Mouse (Mus musculus) splenic B cell, adult 2 months (primary cell): ENCODE results near the gene Ccdc33.

Experiments
- DNase-seq: peaks from one replicate; pipeline ENCODE4 v3.0.0-alpha.2; 2011; ENCODE audit warnings: low read depth, low spot score
- H3K27me3 ChIP-seq: 2 replicates; pipeline ENCODE4 v1.6.1; 2012; ENCODE audit warnings: mild to moderate bottlenecking, low read length, moderate library complexity, mixed read lengths; ENCODE audit not compliant: control insufficient read depth, poor library complexity, insufficient read depth, severe bottlenecking
- H3K36me3 ChIP-seq: 2 replicates; pipeline ENCODE4 v1.6.1; 2012; ENCODE audit warnings: mild to moderate bottlenecking, low read length, moderate library complexity, mixed read lengths; ENCODE audit not compliant: control insufficient read depth, poor library complexity, insufficient read depth, severe bottlenecking

Ccdc33 gene

DNA sequence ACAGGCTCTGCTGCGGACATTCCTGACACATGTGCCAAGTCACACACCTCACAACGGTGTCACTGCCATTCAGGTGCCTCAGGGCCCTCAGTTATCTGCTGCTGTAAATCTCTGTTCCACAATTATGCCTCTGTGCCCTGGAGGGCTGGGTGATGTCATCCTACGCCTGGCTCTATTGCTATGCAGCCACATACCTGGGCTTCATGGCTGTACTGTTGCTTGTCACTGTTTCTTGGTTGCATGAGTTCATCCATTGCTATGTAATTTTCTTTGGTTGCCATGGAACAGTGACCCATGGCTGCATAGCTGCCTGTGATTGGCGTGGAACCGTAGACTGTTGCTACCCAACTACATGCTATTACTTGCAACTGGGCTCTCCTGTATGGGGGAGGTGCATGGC, 63.0 kb downstream of the Ccdc33 start:
- DNase-seq, result no peak
- no peaks in the 10 kb centered on the region for H3K27me3 ChIP-seq
- H3K36me3 ChIP-seq, result no peaks in the 10 kb centered on the region

GRCm38 (mm10) chr9:58054032-58054431, 64.6 kb downstream of the Ccdc33 start:
- DNase-seq, result no peak
- H3K27me3 ChIP-seq, result no peaks in the 10 kb centered on the region

GRCm38 (mm10) chr9:58053544-58053943, 65.1 kb downstream of the Ccdc33 start:
- no peaks in the 10 kb centered on the region for H3K36me3 ChIP-seq
- no peak for DNase-seq
- H3K27me3 ChIP-seq, result no peaks in the 10 kb centered on the region

More at GRCm38 (mm10) chr9:58054032-58054431, 64.6 kb downstream of the Ccdc33 start:
- no peaks in the 10 kb centered on the region for H3K36me3 ChIP-seq

GRCm38 (mm10) chr9:58053102-58053501, 65.5 kb downstream of the Ccdc33 start:
- Histone ChIP-seq H3K27me3 (no peaks in the 10 kb centered on the region), H3K36me3 (no peaks in the 10 kb centered on the region)
- peak; percentile 62 for DNase-seq

- DNase-seq, result no peak
- no peaks in the 10 kb centered on the region for H3K36me3 ChIP-seq
- H3K27me3 ChIP-seq, result no peaks in the 10 kb centered on the region
Observed at GRCm38 (mm10) chr9:58051937-58052336, 66.7 kb downstream of the Ccdc33 start.

DNA sequence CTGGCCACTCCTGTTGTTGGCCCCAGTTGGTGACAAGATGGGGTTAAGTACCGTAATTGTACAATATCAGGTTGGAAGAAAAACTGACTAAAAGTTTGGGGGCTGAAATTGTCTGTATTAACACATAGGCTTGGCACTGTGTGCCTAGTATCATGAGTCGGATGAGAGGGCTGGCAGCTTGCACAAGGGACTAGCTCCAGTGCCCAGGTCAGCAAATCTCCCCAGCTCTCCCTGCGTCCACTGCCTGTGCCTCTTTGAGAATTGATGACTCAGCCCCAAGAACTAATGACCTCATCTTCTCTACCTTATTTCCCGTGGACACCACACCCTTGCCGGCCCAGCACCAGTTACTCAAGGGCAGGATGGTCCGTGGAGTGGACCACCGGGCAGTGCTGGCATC, 68.8 kb downstream of the Ccdc33 start:
- no peak for DNase-seq
- H3K36me3 ChIP-seq, result no peaks in the 10 kb centered on the region
- H3K27me3 ChIP-seq, result no peaks in the 10 kb centered on the region

GRCm38 (mm10) chr9:58049186-58049585, 69.4 kb downstream of the Ccdc33 start:
- no peaks in the 10 kb centered on the region for H3K36me3 ChIP-seq
- no peaks in the 10 kb centered on the region for H3K27me3 ChIP-seq
- DNase-seq, result no peak

DNA sequence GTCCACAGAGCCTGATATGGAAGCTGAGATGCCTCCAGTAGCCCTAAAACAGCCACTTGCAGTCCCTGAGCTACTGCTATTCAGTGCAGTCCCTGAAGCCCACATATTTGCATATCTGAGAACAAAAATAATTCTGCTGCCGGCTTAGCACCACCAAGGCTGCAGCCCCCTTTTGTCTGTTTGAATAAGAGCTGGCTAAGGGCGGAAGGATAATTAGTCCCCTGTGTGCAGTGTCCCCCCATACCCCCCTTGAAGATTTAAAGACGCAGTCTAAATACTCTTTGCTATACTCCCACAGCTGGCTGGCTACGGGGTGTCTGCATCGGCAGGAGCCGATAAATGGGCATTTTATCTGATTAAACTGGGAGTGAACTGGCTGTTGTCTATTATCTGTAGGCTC, 70.0 kb downstream of the Ccdc33 start:
- Histone ChIP-seq H3K36me3 (no peaks in the 10 kb centered on the region), H3K27me3 (no peaks in the 10 kb centered on the region)
- peak; percentile 10 for DNase-seq

DNA sequence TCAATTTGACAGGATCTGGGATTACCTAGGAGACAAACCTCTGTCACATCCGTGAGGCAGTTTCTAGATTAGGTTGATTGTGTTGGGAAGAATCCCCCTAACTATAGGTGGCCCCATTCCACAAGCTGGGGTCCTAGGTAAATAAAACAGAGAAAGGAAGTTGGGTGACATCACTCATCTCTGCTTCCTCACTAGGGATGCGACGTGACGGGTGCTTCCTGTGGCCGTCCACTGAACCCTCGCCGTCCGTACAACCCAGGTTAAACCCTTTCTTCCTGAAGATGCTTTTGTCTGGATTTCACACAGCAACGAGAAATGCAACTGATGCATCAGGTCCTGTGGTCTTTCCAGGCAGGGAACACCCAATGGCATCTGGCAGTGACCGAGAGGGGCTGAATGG, 71.6 kb downstream of the Ccdc33 start:
- Histone ChIP-seq H3K27me3 (no peaks in the 10 kb centered on the region), H3K36me3 (no peaks in the 10 kb centered on the region)
- no peak for DNase-seq

DNA sequence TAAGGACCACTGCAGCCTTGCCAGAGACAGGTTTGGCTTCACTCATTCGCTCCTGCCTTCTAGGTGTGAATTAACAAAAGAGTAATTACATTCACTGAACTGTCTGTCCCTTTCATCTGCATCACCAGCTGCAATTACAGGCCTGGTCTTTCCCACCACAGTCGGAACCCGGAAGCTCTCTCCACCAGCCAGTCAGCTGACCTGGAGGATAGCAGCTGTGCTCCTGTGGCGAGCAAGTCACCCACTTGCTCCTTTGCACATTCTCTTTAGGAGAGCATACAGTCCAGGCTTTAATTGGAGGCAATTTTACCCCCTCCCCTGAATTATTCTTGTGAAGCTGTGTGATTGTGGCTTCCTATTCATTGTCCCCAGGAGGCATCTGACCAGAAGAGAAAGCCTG, 73.0 kb downstream of the Ccdc33 start:
- Histone ChIP-seq H3K27me3 (no peaks in the 10 kb centered on the region), H3K36me3 (no peaks in the 10 kb centered on the region)
- DNase-seq, result no peak

- H3K27me3 ChIP-seq, result no peaks in the 10 kb centered on the region
- no peaks in the 10 kb centered on the region for H3K36me3 ChIP-seq
- DNase-seq, result no peak
Observed at GRCm38 (mm10) chr9:58044828-58045227, 73.8 kb downstream of the Ccdc33 start.

DNA sequence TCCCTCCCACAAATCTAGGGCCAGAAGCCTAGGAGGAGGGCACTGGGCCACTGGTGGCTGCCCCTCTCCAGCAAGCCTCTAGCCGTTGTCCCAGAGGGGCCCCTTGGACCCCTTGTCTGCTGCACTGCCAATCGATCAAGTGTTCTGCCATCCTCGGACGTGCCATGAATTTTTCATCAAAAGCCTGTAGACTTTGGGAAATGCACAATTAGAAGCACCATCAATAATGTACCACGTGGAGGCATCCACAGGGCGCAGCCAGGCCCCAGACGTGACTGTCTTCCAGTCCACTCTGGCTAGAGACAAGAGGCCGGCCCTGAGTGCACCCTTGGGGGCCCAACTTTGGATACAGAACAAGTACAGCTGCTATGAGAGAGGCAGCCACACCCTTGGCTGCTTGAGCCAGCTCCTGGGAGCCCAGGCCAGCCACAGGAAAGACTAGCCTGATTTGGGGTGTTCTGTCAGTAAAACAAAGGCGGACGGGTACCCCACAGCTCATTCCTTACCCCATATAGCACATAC, 75.1 kb downstream of the Ccdc33 start:
- Histone ChIP-seq H3K27me3 (no peaks in the 10 kb centered on the region), H3K36me3 (no peaks in the 10 kb centered on the region)
- no peak for DNase-seq

DNA sequence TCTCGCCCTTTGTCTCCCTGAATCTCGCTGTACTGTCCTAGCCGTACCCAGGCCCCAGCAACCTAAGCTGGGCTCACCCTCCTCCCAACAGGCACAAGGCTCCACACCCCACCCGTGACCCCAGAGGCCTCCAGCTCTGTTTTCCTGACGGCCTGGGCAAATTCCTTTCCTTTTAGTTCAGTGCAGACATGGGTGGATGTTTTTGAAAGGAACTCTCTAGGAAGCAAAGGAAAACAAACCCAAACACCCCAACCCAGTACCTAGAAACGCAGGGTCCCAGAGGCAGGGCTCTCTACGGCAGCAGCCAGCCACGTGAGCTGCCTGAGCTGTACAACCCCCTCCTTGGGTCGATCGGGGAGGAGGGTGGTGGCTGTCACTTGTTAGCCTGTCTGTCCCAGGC, 76.2 kb downstream of the Ccdc33 start:
- DNase-seq, result no peak
- no peaks in the 10 kb centered on the region for H3K27me3 ChIP-seq
- H3K36me3 ChIP-seq, result no peaks in the 10 kb centered on the region

DNA sequence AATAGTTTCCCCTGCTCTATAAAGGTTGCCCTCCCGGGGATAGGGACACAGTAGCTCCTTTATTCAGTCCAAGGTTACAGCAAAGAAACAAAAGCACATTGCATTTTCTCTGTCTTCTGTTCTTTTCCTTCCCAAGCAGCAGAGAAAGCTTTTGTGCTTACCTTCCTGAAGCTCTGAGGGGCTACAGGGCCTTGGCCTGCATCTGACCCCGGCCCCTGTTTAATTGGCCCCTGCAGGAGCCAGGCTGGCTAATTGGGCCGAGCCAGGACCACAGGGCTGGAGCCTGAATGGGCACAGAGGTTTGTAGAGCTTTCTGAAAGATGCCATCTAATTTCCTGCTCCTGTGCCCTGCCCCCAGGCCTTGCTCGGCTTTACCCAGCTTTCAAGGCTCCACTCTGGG, 77.6 kb downstream of the Ccdc33 start:
- no peaks in the 10 kb centered on the region for H3K27me3 ChIP-seq
- H3K36me3 ChIP-seq, result no peaks in the 10 kb centered on the region
- DNase-seq, result no peak

DNA sequence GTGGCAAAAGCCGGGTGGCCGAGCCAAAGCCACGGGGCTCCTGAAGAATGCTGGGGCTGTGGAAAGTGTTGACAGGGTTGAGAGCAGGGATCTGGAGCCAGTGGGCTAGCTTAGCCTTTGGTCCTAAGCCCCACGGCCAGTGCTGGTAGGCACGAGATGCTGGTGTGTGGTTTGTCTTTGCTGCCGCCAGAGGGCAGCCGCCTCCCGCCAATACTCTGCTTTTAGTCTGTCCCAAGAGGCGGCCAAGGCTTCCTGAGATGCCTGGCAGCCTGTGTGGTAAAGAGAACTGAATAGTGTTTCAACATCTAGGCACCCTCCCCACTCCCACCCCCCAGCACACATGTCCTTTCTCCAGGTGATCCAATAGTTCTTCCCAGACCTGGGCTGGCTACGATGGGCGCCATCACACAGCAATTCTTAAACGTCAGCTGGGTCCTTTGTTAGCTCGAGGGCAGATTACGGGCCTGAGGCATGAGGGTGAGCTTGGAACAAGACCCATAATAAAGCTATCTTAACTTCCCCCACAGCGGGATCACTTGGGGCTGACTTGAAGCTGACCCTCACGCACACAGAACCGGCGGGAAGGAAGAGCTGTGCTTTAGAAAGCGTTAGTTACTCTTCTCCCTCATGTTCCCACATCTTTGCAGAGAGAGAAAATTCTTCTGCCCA, 80.0 kb downstream of the Ccdc33 start:
- no peaks in the 10 kb centered on the region for H3K27me3 ChIP-seq
- no peaks in the 10 kb centered on the region for H3K36me3 ChIP-seq
- peak; percentile 81 for DNase-seq

- H3K36me3 ChIP-seq, result no peaks in the 10 kb centered on the region
- no peak for DNase-seq
Observed at GRCm38 (mm10) chr9:58036961-58037360, 81.7 kb downstream of the Ccdc33 start.

More at GRCm38 (mm10) chr9:58036961-58037360, 81.7 kb downstream of the Ccdc33 start:
- no peaks in the 10 kb centered on the region for H3K27me3 ChIP-seq
